Mouse (Mus musculus) erythroblast, adult 5-6 weeks (primary cell): ENCODE data around the gene Smarcal1. TPM values are rescaled to one million over a fixed set of nuclear protein-coding genes. Genes with fewer than 3 reads are reported as not detected.

Experiments used
- ATAC-seq: replicated peaks from 2 replicates; pipeline ENCODE4 v1.8.0; 2016; ENCODE audit warnings: moderate number of reproducible peaks, mild to moderate bottlenecking, moderate TSS enrichment, inconsistent platforms; ENCODE audit not compliant: poor library complexity, low FRiP score, severe bottlenecking
- total RNA-seq, 2 experiments: library from RNA; stranded (forward) in 1 of 2; stranded (reverse) in 1 of 2; fragments of 150-400 nt in 1 of 2; fragments of 200-764, 138-1000 nt in 1 of 2; gene quantifications; 2 replicates each; pipeline versions ENCODE4 v1.2.3 to v1.2.4; 2015 to 2017; ENCODE audit warnings: low replicate concordance in 2 of 2

The Smarcal1 gene
- 6.1 and 14.0 TPM in 2 replicates for total RNA-seq (2015; ENCODE audit: low replicate concordance)
- total RNA-seq (2017; ENCODE audit: low replicate concordance) = 6.6 and 10.5 TPM in 2 replicates

DNA sequence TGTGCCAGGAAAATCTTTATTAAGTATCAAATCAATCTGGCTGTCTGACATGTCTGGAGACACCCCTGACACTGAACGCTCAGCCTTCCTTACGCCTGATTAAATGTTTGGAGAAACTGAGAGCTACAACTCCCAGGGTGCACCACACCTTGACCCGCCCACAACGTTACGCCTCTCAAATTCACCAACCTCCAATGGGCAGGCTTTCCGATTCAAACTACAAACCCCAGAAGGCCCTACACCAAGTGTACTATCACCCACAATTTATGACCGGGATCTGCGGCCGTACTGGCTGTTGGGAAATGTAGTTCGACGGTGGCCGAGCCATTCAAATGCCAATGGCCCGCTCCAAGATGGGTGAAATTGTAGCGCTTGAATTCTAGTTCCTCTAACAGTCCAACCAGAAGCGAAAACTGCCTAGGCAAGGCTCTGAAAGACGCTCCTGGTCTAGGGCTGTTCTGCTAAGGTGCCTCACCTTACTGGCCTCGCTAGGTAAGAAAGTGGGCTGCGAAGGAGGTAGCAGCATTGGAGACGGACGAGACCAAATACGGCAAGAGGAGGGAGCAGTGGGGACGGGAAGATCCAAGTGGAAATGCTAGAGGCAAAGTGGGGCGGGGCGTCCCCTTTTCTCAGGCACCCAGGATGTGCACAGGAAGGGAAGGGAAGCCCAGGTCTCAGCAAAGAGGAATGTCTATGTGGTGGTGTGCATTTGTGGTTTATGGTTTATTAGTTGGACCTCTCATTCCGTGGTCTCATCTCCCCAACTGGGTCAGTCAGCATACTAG is at the start of gene Smarcal1:
Smarcal1 (plus strand) TSS at position 305 of the 785 bp plus-strand sequence.
- ATAC-seq = peak; percentile 99

- no peak for ATAC-seq
Measured at GRCm38 (mm10) chr1:72533439-72533838, 49.6 kb upstream of the Smarcal1 start.

- no peak for ATAC-seq
Measured at GRCm38 (mm10) chr1:72535725-72536571, 47.1 kb upstream of the Smarcal1 start.

DNA sequence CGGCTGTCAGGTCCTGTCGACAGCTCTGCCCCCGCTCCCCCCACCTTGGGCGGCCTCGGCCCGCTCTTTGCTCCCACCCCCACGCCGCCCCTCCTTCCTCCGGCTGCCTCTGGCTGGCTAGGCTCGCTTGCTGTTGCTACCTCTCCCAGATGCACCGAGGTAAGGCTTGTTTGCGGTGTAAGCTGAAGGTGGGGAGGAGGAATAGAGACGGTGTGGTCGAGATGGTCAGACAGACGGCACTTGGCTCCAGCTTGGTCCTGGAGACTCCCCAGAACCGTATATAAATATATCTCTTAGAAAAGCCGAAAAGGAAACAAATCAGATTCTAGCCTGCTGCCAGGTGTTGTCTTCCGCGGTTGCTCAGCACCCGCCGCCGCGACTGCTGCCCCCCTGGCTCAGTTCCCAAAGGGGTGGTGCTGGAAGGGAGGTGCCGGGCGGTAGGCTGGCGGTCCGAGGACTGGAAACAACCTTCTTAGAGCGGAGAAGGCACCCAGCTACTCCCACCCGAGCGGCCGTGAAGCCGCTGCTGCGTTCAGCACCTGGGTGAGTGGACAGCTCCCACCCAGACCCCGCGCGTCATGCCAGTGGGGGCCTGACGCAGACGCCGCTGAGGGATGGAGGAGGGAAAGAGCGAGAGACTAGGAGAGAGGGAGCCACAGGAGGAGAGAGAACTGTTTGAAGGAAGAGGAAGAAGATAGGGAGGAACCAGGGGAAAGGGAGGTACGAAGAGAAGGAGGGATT is 46.3 kb upstream of the Smarcal1 start, which contains the start of gene March4:
March4 (minus strand) TSS at position 320 of the 741 bp plus-strand sequence.
- no peak for ATAC-seq

GRCm38 (mm10) chr1:72538266-72538665 is 44.8 kb upstream of the Smarcal1 start:
- ATAC-seq = no peak

- no peak for ATAC-seq
Measured at GRCm38 (mm10) chr1:72550317-72550716, 32.7 kb upstream of the Smarcal1 start.

DNA sequence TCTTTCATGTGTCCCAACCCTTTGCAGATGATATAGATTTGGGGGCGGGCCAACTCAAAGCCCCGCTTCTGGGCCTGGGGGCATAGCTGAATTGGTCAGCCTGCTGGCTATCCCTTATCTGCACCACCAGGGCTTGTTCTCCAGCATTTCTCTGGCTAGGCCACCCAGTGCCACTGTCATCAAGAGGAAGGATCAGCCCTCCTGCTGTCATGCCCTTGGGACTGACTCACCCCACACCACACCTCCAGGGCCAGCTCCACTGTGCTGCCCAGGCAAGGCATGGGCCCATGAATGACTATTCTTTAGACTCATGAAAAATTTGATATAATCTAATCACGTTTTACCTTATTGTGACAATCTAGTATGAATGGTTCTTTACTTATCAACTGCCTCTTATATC is 26.6 kb upstream of the Smarcal1 start:
- no peak for ATAC-seq

DNA sequence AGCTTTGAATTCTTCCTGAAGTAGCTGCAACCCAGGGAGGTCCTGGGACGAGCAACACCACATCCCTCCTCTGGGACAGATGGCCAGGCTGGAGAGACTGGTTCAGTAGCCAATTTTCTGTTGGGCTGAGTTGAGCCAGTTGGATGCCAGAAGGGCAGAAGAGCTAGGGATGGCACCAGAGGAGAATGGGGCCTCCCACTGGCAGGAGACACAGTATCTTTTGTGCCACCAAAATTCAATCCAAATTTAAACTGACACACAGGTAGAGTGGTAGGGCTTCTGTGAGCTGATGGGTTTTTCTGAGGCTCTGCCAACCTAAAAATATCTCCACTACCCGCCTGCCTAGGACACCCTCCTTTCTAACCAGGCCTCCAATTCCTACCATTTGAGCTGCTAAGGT is 24.4 kb upstream of the Smarcal1 start:
- ATAC-seq = no peak

- no peak for ATAC-seq
Measured at GRCm38 (mm10) chr1:72564334-72564962, 18.6 kb upstream of the Smarcal1 start.

DNA sequence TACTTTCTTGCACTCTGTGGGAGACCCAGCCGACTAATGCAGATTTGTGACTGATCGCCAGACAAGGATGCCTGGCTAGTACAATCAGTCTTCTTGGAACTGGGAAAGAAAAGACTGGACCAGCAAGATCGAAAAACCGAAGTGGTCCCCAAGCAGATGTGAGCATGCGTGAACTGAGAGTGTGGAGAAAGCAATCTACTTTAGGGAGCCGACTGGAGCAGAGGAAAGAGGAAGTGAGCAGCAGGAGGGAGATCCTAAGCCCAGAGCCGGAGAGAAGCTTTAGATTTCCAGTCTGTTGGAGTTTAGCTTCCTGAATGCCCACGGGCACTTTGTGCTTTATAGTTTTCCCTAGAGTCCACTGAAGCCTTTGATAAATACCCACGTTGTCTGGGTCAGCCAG is 16.0 kb upstream of the Smarcal1 start:
- no peak for ATAC-seq

- no peak for ATAC-seq
Measured at GRCm38 (mm10) chr1:72568725-72569124, 14.3 kb upstream of the Smarcal1 start.

DNA sequence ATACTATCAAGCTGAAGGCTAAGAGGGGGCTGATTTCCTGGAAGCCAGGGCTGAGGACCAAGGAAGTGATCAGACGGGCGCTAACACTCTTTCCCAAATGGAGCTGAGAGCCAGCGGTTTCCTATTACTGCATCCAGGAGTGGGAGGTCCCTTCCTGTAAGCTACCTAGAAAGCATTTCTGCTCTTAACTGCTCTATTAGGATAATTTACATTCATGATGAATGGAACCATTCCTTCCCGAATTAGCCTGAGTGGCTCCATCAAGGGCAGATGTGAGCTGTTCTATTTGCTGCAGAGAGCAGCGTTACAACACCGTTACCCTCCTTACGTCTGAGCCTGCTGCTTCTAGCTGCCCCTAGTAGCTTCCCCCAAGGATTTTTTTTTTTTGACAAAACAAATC is 9.0 kb upstream of the Smarcal1 start:
- no peak for ATAC-seq

- no peak for ATAC-seq
Measured at GRCm38 (mm10) chr1:72574608-72575007, 8.4 kb upstream of the Smarcal1 start.

GRCm38 (mm10) chr1:72575121-72575520 is 7.9 kb upstream of the Smarcal1 start:
- ATAC-seq = no peak

DNA sequence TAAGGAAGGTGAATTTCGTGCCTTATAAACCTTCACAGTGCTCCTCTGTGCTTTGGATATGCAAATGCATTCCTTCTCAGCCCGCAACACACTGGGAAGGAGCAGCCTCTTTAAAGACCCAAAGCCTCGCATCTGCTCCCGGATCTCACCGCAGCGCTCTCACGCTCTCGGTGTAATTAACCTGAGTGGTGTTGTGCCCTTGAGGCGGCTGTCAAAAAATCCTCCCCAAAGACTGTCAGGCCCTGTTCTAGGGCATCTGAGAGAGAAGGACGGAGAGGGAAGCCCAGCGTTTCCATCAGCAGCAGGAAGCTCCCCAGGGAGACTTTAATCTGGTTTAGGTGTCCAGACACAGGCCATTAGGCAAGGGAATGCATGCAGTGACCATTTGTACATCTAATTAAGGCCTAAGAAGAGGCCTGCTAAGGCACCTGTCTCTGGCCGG is 5.5 kb upstream of the Smarcal1 start:
- no peak for ATAC-seq

DNA sequence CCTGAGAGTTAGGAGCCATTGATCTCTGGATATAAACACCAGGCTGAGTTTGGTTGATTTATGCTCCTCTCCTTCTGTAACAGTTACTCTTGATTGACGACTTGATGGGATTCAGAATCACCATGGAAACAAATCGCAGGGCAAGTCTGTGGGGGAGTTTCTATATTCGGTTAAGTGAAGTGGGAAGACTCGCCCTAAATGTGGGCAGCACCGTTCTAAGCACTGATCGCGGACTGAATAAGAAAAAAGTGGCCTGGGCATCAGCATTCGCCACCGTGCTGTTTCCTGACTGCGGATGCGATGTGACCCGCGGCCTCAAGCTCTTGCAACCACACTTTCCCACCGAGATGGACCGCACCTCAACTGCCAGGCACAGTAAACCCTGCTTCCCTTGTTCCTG is 4.7 kb upstream of the Smarcal1 start:
- ATAC-seq = no peak

- no peak for ATAC-seq
Measured at GRCm38 (mm10) chr1:72578806-72579205, 4.2 kb upstream of the Smarcal1 start.

DNA sequence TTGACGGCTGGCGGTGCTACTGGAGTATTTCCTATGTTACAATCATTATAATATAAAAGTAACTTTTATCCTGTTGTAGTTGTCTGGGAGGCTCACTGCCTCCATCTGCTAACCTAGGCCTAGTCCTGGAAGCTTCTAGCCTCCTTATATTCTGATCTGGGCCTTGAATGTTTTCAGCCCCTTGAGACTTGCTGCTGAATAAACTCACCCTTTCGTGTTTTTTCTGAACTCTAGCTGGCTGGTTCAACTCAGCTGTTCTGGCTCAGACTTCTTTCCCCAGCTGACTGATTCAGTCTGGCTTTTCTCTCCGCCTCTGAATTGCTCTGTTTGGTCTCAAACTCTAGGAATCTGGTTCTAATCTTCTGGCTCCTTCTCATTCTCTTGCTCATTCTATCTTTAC is 855 bp downstream of the Smarcal1 start:
- no peak for ATAC-seq

GRCm38 (mm10) chr1:72585971-72586875 is 3.2 kb downstream of the Smarcal1 start:
- ATAC-seq = no peak
